Mouse (Mus musculus) testis, adult 2 months (tissue): Measurements from ENCODE around the gene Ncoa5.

Source experiments
- CTCF ChIP-seq: fragments of 200-500 bp; IDR thresholded peaks from 2 replicates; pipeline ENCODE4 v1.5.1; 2012; ENCODE audit warnings: low read depth, mild to moderate bottlenecking, inconsistent platforms, low read length, moderate library complexity; ENCODE audit not compliant: control insufficient read depth, insufficient read depth, insufficient replicate concordance
- POLR2A ChIP-seq: fragments of 200-500 bp; IDR thresholded peaks from 2 replicates; pipeline ENCODE4 v1.6.1; 2012; ENCODE audit warnings: low read depth, mild to moderate bottlenecking, inconsistent platforms, low read length, moderate library complexity; ENCODE audit not compliant: control insufficient read depth

GRCm38 (mm10) chr2:164995976-164996375 lies 38.7 kb downstream of the Ncoa5 start:
- TF ChIP-seq CTCF (no peak), POLR2A (no peak)
